Mouse (Mus musculus) adrenal gland, postnatal 25 days (tissue): ENCODE measurements around the gene Bicdl1. TPM values are rescaled to one million over a fixed set of nuclear protein-coding genes. Genes with fewer than 3 reads are reported as not detected.
A peak's percentile ranks its signal among the peaks of the same experiment; 100 is the strongest.
"Not testable (repeated sequence)": the region's sequence is repeated elsewhere in the genome, so short reads cannot be mapped to it uniquely, and the experiment has no call there.

ENCODE experiments used
- DNase-seq: peaks from one replicate; pipeline ENCODE4 v3.0.0; 2021; ENCODE audit warnings: mixed read lengths
- long read RNA-seq: library from polyadenylated mRNA; stranded (forward); transcript quantifications from one replicate; pipeline ENCODE4 v2.0.0, GENCODE M21; 2021
- total RNA-seq: library from RNA; stranded (reverse); gene quantifications from 2 replicates; pipeline ENCODE4 v1.2.3, GENCODE M21; 2021

Bicdl1 gene
- 7.6 and 13.4 TPM in 2 replicates for total RNA-seq
- long read RNA-seq, partial matches to known transcripts: 0 of 12 reads
- long read RNA-seq, other reads (novel, unspliced or antisense): 5 of 12 reads

DNA sequence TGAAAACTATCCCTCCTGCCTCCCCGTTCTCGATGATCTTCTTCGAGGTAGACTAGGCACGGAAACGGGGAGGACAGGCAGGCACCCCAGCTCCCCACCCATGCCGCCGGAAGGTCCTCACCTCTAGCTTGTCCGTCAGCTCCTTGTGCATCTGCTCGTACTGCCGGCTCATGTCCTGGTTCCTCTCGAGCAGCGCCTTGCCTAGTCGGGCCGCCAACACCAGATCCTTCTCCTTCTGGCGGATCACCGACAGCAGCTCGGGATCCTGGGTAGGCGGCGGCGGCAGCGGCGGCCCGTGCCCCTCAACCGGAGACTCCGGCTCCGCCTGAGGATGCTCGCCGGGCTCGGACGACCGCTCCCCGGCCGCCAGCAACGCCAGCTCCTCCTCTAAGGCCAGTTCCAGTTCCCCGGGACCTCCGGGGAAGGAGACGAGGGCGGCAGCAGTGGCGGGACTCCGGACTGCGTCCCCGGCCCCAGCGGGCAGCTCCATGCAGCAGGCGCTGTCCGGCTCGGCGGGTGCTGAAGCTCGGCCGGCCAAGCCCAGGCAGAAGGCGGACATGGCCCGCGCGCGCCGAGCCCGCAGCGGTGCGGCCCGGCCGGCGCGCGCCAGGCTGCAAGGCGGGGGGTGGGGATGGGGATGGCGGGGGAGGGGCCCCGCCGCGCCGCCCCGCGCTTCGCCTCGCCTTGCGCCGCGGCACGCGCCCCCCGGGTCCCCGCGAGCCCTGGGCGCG is at the start of gene Bicdl1:
Gene Bicdl1 (minus strand): TSS at position 621 of the 731 bp plus-strand sequence.
- peak; percentile 91 for DNase-seq

DNA sequence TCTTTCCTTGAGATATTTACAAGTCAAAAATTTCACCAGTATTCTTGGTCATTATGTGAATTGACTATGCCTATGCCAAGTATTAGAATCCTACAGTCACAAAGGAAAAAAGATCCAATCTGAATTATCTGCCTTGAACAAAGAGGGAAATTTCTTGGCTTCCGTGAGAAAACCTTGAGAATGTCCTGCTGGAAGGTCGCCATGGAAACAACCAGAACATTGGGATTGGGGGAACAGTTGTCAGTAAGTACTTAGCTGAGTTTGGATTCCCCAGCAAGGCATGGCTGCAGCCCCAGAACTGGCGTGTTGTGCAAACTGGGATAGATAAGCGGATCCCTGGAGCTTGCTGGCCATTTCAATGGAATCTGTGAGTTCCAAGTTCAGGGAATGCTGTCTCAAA is 45.5 kb upstream of the Bicdl1 start:
- no peak for DNase-seq

DNA sequence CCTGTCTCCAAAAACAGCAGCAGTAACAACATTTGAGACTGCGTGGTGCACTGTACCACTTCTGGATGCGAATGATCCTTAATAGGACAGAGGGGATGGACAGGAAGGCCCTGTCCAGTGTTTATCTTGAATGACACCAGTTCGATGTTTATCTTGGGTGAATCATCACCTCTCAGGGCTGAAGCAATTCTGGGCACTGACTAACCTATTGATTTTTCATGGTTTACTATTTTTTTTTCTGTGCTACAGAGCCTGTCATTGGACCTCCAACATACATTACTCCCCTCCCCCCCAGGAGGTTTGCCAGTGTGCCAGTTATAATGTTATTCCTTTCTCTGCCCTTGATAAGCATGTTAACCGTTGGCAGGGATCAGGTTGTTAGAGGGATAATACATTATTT is 43.9 kb upstream of the Bicdl1 start:
- DNase-seq: no peak

DNA sequence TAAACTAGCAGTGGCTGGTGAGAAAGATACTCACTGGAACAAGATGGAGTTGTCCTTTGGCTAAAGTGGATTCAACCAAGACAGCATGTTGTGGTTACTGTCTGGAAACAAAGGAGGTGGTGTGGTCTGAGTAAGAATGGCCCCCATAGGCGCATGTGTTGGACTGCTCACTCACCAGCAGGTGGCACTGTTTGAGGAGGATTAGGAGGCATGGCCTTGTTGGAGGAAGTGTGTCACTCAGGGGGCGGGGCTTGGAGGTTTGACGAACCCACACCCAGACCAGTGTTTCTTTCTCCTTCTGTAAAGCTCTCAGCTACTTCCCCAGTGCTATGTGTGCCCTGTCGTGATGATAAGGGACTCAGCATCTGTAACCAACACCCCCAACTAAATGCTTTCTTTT is 38.6 kb upstream of the Bicdl1 start:
- DNase-seq: no peak

DNA sequence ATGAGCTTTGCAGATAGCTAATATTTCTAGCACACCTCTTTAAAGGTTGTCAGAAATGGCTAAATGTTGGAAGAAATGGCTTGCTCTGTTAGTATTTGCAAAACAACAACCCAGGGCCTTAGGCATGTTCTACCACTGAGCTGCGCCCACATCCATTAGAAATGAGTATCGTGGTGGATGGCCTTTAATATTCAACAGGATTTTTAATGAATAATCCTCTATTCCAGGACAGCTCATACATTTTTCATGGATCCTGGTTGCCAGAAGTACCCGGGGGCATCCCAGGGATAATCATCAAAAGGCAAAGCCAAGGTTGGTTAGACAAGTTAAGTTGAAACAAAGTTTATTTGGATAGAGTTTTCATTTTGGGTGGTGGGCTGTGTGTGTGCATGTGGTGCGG is 37.7 kb upstream of the Bicdl1 start:
- DNase-seq: no peak

DNA sequence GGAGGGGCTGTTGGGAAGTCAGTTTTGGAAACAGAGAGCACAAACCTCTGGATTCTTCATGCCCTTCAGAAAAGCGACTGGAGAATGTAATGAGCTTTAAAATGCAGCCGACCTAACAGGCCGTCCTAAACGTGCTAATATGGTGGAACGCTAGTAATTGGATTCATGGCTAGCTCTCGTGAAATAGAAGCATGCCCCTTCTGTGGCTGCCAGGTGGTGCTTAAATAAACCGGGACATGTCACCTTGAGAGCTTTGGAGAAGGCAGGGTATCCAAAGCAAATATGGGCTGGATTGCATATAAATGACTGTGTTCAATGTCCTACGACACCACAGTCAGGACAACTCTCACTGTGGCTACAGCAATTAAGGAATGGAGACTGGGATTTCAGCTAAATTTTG is 35.4 kb upstream of the Bicdl1 start:
- DNase-seq: no peak

DNA sequence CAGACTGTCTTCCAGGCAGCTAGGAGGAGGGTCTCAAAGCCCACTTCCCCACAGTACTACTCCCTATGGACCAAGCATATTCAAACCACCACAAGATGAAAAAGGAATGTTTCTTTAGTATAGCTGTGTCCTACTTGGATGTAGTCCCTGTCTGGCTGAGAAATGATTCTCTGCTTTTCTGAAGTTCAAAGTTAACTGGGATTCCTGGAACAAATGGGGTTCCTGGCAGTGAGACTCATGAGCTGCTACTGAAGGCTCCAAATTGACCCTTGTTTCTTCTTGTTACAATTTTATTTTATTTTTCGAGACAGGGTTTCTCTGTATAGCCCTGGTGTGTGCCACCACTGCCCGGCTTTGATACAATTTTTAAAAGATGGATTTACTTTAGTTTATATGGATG is 32.6 kb upstream of the Bicdl1 start:
- DNase-seq: no peak

DNA sequence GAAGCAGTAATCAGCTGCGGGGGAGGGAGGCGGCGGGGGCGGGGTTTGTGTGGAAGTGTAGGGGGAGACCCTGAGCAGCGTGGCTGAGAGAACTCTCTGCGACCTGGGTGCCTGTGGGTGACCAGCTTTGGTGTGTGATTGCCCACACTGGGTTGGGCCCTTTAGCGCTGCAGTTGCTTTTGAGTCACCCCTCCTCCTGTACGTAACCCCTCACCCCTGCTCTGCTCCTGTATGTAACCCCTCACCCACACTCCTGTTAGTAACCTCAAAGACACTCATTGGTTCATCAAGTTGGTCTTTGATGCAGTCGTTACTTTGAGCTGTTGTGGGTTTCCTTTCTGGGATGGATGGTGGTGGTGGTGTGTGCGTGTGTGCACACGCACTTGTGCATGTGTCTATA is 29.5 kb upstream of the Bicdl1 start:
- no peak for DNase-seq

DNA sequence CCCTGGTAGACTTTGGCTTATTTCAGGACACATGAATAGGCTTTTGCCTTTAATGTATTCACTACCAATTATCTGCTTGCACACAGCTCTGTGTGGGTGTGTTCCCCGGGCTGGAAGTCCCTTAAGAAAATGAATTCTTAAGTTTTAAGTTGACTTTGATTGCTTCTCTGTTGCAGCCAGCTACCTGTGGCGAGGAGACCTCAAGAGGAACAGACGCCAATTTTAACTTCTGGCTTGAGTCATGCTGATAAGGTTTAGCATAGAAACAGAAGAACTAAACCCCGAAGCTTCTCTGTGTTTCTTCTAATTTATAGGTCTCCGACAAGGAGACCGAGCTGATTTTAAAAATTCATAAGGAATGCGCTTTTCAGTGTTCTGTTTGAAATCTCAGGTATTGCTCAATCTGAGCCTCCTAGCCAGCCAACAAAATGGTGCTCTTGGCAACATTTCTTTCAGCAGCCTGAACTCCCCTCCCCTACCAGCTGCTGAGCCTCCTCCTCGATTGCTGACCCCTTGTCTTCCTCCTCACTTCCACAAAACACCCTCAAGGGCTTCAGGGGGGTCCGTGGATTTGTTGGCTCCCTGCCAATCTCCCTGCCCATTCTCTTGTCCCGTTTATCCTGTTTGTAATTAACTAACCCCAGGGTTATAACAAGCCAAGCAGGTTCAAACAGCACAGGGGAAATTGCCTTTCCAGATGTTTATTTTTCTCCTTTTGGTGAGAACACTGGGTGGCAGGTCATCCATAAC is 27.2 kb upstream of the Bicdl1 start:
- no peak for DNase-seq

DNA sequence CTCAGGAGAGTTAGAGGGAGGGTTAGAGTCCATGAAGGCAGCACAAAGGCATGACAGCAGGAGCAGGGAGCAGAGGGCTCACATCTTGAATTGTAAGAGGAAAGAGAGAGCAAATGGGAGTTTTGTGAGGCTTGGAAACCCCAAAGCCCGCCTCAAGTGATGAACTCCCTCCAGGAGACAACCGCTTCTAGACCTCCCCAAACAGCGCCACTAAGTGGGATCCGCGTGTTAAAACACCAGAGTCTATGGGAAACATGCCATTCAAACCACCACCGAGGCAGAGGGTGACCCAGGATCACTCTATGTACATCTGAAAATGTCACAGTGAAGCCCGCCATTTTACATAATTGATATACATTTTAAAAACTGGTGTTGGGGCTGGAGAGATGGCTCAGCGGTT is 26.1 kb upstream of the Bicdl1 start:
- no peak for DNase-seq

DNA sequence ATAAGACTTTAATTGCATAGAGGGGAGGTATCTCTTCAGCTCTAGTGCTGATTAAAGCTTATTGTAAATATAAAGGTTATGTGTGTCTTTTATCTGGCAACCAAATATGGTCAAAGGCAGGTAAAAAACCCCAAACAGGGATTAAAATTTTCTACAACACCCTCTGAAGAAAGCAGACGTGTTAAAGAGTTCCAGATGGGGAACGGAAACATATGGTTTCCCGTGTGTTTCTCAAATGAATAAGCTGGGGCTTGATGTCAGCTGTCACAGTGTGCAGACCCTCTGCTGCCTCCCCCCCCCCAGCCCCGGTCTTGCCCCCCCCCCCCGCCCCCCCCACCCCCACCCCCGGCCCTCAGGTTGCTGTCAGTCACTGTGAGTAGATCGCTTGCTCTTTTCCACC is 24.1 kb upstream of the Bicdl1 start:
- no peak for DNase-seq

DNA sequence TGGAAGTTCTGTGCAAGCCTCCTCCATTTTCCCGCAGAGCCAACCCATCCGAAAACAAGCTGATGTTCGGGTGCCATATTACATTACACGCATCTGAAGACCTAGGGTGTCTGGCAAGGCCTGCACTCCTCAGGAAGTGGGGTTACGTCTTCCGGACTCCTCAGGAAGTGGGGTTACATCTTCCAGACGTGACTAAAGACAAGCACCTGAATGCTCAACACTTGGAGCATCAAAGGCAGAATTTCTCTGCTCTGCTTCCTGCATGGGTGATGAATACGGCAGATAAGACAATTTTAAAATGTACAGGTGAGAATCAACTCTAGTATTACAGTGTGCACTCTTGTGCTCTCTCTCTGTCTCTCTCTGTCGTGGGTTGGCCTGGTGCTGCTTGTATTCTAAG is 23.4 kb upstream of the Bicdl1 start:
- no peak for DNase-seq

DNA sequence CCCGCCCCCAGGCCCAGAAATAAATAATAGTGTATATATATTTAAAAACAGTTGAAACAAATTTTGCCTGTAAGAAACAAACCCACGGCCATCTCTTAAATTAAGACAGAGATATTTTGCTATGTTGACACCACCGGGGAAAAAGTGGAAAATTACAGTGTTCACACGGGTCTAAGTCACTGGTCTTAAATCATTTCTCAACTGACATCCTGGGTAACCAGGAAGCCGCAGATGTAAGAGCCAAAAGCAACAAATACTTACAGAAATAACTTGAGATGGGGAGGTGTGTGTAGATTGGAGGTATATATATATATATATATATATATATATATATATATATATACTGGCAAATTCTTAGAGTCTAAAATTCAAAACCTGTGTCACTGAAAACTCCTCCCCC is 21.5 kb upstream of the Bicdl1 start:
- DNase-seq: no peak

DNA sequence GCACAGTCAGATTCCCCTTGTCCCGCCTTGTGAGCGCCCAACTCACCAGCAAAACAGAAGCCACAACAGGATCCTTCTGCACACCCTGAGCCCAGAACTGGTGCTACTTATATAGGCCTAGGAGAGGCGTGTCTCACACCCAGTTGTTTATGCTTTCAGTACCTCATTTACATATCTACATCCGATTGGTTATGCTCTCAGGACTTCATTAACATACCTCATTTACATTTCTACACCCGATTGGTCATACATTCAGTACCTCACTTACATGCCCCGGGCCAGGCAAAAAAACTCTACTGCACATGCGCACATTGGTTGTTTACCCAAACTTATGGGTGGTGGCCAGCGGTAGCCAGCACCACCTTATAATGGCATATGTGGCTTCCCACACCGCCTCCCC is 20.5 kb upstream of the Bicdl1 start:
- DNase-seq: not testable (repeated sequence)

DNA sequence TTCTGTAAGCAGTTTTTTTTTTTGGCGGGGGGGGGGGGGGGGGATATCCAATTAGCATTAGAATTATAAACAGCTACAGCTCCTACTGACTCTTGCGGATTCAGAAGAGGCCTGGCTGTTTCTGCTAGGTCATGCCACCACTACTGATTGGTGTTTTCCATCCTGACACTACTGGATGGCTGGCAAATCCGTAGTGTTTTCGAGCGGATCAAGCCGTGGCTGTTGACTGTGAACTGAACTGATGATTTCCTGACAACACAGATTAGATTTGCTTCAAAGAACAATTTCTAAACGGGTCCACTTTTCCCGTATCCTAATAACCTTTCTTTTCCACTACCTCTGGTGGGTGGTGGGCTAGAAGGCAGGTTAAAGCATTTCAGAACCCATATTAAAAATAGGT is 16.9 kb upstream of the Bicdl1 start:
- no peak for DNase-seq

DNA sequence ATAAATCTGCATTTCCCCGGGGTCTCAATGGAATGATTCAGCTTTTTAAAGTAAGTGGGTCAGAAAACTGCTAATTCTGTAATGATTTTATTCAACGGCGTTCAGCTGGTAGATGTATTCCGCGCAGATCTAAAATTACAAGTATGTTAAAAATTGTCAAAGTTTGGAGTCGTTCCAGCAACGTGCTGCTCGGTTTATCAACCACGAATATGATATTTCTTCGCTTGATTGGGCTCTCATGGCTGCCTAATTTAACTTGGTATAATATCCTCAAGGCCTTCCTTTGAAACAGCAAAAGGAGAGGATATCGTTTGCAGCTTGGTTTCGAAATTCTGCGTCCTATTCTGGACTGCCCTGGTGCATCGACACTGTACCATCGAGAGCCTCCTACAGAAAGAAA is 13.9 kb upstream of the Bicdl1 start:
- DNase-seq: no peak

DNA sequence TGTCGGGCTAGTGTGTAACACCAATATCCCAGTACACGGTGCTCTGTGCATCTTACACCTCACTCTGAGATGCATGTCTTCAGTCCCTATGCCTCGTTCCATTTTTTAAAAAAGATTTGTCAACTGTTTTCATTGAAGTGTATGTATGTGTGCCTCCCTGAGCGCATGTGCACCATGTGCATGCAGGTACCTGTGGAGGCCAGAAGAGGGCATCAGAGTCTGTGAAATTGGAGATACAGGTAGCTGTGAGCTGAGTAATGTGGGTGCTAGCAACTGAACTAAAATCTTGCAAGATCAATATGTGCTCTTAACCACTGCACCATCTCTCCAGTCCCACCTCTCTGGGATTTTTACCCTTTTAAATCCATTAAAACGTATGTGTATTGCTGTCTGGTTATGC is 6.6 kb upstream of the Bicdl1 start:
- no peak for DNase-seq

DNA sequence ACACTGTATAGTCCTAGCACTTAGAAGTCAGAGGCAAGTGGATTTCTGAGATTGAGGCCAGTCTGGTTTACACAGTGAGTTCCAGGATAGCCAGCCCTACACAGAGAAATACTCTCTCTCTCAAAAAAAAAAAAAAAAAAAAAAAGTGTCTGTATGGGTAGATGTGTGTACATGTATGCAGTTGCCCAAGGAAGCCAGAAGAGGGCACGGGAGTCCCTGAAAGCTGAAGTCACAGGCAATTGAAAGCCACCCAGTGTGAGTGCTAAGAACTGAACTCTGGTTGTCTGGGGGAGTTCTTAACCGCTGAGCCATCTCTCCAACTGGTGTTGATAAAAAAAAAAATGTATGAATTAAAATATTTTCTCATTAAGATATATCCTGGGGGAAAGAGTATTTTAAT is 3.1 kb upstream of the Bicdl1 start:
- DNase-seq: no peak

DNA sequence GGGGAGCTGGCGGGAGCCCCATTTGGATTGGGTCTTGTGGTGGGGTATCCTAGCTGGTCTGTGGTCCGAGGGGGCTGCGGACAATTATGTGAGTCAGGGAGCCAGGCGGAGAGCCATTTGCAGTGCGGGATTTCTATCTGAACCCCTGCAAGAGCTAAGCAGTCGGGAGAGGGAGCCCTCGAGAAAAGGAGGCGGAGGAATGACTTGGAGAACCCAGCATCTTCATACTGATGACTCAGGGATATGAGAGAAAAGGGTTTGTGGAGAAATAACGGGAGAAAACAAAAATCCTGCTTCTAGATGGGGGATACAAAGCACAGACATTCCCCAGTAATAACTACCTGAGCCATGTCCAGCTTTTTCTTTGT is 1.4 kb upstream of the Bicdl1 start:
- peak; percentile 41 for DNase-seq

DNA sequence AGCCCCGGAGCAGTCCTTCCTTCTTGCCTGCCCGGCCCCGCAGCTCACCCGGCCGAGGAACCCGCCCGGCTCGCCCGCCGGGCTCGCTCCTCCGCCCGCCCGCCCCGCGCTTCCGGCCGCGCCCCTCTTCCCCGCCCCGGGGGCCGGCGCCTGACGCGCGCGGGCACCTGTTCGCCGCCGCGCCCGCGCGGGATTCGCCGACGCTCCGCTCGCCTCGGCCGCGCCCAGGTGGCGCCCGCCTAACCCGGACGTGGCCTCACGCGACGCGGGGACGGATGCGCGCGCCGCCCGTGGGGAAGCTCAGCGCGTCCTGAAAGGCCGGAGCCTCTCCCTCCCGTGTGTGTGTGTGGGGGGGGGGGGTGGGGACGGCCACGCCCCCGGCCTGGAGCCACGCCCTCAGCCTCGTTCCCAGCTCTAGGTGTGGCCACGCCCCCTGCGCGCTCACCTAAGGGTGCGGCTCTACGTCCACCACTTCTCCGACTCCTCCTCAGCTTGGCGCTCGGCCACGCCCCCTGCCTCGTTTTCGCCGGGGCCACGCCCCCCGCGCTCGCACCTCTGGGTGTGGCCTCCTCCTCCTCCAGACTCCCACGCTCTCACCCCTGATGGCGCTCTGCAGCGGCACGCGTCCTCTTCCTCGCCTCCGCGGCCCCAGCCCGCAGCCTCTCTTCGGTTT is 891 bp upstream of the Bicdl1 start:
- peak; percentile 88 for DNase-seq

DNA sequence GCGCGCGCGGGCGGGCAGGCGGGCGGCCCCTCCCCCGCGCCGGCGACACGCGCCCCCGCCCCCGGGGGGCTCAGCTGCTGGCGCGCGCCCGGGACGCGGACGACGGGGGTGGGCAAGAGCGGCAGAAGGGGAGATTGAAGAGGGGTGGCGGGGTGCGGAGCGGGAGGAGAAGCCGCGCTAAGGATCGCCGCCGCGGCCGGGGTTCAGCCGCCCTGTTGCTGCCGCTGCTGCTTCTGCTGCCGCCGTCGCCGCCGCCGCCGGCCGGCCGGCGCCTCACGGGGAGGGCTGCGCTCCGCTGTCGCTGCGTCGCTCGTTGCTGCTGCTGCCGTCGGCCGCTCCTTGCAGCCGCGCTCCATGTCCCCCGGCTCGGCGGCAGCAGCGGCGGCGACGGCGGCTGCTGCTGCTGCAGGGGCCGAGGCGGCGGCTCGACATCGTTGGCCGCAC is 333 bp upstream of the Bicdl1 start:
- DNase-seq: no peak

DNA sequence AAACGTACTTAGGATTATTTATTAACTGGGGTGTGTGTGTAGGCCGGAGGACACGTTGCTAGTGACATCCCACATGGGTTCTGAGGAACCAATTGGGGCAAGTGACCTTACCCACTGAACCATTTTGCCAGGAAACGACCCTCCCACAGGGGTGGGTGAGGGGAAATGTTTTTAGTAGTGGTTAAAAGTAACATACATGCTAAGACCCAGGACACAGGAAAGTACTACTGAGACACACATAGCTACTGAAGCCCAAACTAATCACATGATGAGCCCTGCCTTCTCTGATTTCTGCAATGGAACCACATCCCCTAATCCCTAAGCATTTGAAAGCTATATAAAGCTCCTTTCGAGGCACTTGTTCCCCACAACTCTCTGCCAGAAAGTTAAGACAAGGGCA is 1.1 kb downstream of the Bicdl1 start:
- no peak for DNase-seq

DNA sequence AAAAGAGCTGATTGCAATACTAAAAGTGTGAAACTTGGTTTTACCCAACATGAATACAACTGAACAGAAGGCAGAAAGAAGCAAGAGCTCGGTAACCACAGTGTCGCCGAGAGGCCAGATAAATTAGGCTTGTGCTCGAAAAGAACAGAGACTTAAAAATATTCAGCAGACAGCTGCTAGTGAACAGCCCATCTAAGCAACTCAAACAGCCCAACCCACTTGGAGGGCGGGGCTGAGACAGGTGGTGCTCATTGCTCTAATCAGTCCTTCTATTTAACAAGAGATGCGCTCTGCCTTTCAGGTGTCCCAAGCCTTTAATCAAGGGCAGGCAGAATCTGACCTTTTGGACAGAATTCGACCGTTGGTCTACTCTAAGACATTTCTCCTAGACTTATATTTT is 4.8 kb downstream of the Bicdl1 start:
- DNase-seq: no peak
